Mouse (Mus musculus) heart, postnatal 0 days (tissue): ENCODE data around the gene Socs4.

Source experiments
- CTCF ChIP-seq: IDR thresholded peaks from 2 replicates; pipeline ENCODE4 v1.5.1; 2016; ENCODE audit warnings: antibody characterized with exemption, control low read depth, low read depth
- EP300 ChIP-seq: IDR thresholded peaks from 2 replicates; pipeline ENCODE4 v1.6.1; 2016; ENCODE audit warnings: antibody characterized with exemption, low read depth

DNA sequence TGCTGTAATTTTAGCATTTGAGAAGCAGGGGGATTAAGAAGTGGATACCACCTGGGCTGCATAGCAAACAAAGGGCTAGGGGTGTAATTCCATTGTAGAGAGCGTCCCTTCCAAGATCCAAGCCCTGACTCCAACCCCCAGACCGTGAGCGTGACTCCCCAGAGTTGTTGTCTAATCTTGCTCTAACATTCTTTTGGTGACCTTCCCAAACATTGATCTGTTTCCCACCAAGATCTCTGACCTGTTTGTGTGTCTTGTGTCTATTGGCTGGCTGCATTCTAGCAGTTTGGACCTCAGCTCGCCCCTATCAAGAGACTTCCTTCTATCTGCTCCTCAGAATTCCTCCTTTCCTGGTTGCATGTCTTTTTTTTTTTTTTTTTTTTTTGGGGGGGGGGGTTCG is 10.3 kb downstream of the Socs4 start:
- TF ChIP-seq EP300: no peak
- TF ChIP-seq CTCF: no peak
